In genomic region chr15:77379921-77380320, GRCm38 (mm10) we compare ENCODE assay signal across 22 mouse cellular contexts. TPM values are rescaled to one million over a fixed set of nuclear protein-coding genes. Genes with fewer than 3 reads are reported as not detected.
"Had no signal": no experiment of that assay in that cellular context is flagged by ENCODE, and none has a peak within 500 bp of the region (broad histone marks: within the 10 kb centered on the region; RNA-seq: fewer than 3 reads in every experiment).

No protein-coding gene starts in this region.

- H3K4me3 ChIP-seq: layer of hippocampus, adult 2 months; limb, embryonic 10.5 days; limb, embryonic 13.5 days; liver, embryonic 12.5 days; liver, embryonic 15.5 days; midbrain, embryonic 12.5 days had no signal

- H3K4me1 ChIP-seq: limb, embryonic 10.5 days; liver, embryonic 12.5 days; midbrain, embryonic 12.5 days had no signal

- H3K9me3 ChIP-seq: limb, embryonic 10.5 days; limb, embryonic 13.5 days; liver, embryonic 12.5 days; liver, embryonic 15.5 days; midbrain, embryonic 12.5 days had no signal

- ATAC-seq: liver, embryonic 12.5 days; midbrain, embryonic 16.5 days had no signal

- H3K27ac ChIP-seq: kidney, postnatal 0 days; layer of hippocampus, adult 2 months; limb, embryonic 10.5 days; limb, embryonic 13.5 days; liver, embryonic 12.5 days; liver, embryonic 15.5 days; midbrain, embryonic 12.5 days had no signal

- H3K36me3 ChIP-seq: limb, embryonic 10.5 days; limb, embryonic 13.5 days; liver, embryonic 12.5 days; liver, embryonic 15.5 days; midbrain, embryonic 12.5 days had no signal

- H3K4me2 ChIP-seq: limb, embryonic 13.5 days; liver, embryonic 12.5 days; liver, embryonic 15.5 days; midbrain, embryonic 12.5 days had no signal

- H3K9ac ChIP-seq: limb, embryonic 13.5 days; liver, embryonic 12.5 days; liver, embryonic 15.5 days; midbrain, embryonic 12.5 days had no signal

- H3K27me3 ChIP-seq: limb, embryonic 13.5 days; liver, embryonic 12.5 days; liver, embryonic 15.5 days; midbrain, embryonic 12.5 days had no signal

- DNase-seq: kidney, adult 2 months; kidney, postnatal 25 days; layer of hippocampus, adult 9-11 months; liver; lung, adult 18-20 months; lung, postnatal 14 days; lung, postnatal 4 days; right cerebral cortex, postnatal 4 days; thymus, postnatal 25 days had no signal

RNA-seq across cellular contexts. Expression of gene Apol7a, which starts 19.0 kb away (rescaled TPM):
- polyA plus RNA-seq: kidney, adult 2 months; kidney, embryonic 14.5 days; limb, embryonic 10.5 days; limb, embryonic 13.5 days; midbrain, embryonic 12.5 days; midbrain, embryonic 16.5 days; neural tube, embryonic 11.5 days; neural tube, embryonic 14.5 days; thymus, postnatal 0 days had no signal

RNA-seq across cellular contexts. Expression of gene Apol9a, which starts 31.0 kb away (rescaled TPM):
- polyA plus RNA-seq: kidney, embryonic 14.5 days; limb, embryonic 10.5 days; limb, embryonic 13.5 days; liver, embryonic 12.5 days; midbrain, embryonic 12.5 days; midbrain, embryonic 16.5 days; neural tube, embryonic 11.5 days; stomach, embryonic 14.5 days had no signal
